Mouse (Mus musculus): ENCODE measurements around the gene Gemin4.

DNA sequence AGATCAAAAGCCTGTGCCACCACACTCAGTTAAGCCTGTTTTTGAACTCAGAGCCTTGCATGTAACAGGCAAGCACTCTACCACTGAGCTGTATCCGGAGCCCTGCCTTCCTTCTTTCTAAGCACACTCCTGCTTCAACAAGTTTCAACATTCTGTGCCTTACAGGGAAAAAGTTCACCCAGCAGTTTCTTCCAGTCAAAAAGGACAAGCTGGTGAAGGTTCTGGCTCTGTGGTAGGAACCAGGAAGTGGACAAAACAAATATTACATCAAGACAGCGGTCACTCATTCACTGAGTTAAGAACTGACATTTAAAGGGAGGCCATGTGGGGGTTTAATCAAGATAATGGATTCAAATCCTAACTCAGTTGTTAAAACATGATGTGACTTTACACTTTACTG, 2.5 kb downstream of the Gemin4 start:
- no peak for TF ChIP-seq CTCF (IDR thresholded peaks at IDR 0.05; ENCODE audit: low read depth)
- TF ChIP-seq EP300 (IDR thresholded peaks at IDR 0.05; ENCODE audit: low read depth), result no peak

All from heart, postnatal 0 days (tissue).